Mouse (Mus musculus) frontal cortex, postnatal 36 days (tissue): ENCODE data around the gene Timm17a.

Experiments used
- DNase-seq, 2 experiments: peaks; one replicate each; pipeline ENCODE4 v3.0.0; 2022; ENCODE audit warnings: low spot score in 2 of 2

Gene Timm17a

GRCm38 (mm10) chr1:135313284-135314031 lies at the start of gene Timm17a:
Gene Timm17a, minus strand, starts transcription at chr1:135313778.
- DNase-seq, result peak; percentile 94 to 95

GRCm38 (mm10) chr1:135362115-135362514 lies 48.5 kb upstream of the Timm17a start:
- no peak for DNase-seq

- DNase-seq, result no peak
These were observed 47.9 kb upstream of the Timm17a start for GRCm38 (mm10) chr1:135361491-135361890.

- DNase-seq, result no peak
These were observed 45.5 kb upstream of the Timm17a start for GRCm38 (mm10) chr1:135359071-135359470.

- no peak for DNase-seq
These were observed 38.4 kb upstream of the Timm17a start for GRCm38 (mm10) chr1:135351953-135352352.

GRCm38 (mm10) chr1:135347498-135348169 lies 34.1 kb upstream of the Timm17a start:
- DNase-seq, result peak in 1 of 2 experiments; percentile 17

- DNase-seq, result no peak
These were observed 33.3 kb upstream of the Timm17a start for GRCm38 (mm10) chr1:135346891-135347290.

- no peak for DNase-seq
These were observed 30.4 kb upstream of the Timm17a start for GRCm38 (mm10) chr1:135344026-135344425.

- DNase-seq, result no peak
These were observed 28.4 kb upstream of the Timm17a start for GRCm38 (mm10) chr1:135341947-135342346.

- no peak for DNase-seq
These were observed 17.0 kb upstream of the Timm17a start for GRCm38 (mm10) chr1:135330578-135330977.

- DNase-seq, result peak; percentile 22
These were observed 14.8 kb upstream of the Timm17a start for GRCm38 (mm10) chr1:135328368-135328767.

GRCm38 (mm10) chr1:135325934-135326333 lies 12.4 kb upstream of the Timm17a start:
- DNase-seq, result no peak

- DNase-seq, result no peak
These were observed 11.0 kb upstream of the Timm17a start, which contains the start of gene Lmod1 for GRCm38 (mm10) chr1:135324571-135324970. Gene Lmod1, plus strand, starts transcription at chr1:135324807.

GRCm38 (mm10) chr1:135323367-135323901 lies 9.9 kb upstream of the Timm17a start:
- DNase-seq, result no peak

- DNase-seq, result no peak
These were observed 1.4 kb downstream of the Timm17a start for GRCm38 (mm10) chr1:135312201-135312600.

- no peak for DNase-seq
These were observed 2.2 kb downstream of the Timm17a start for GRCm38 (mm10) chr1:135311356-135311755.

GRCm38 (mm10) chr1:135290908-135291307 lies 22.7 kb downstream of the Timm17a start:
- no peak for DNase-seq

- no peak for DNase-seq
These were observed 27.3 kb downstream of the Timm17a start for GRCm38 (mm10) chr1:135286311-135286710.

- peak; percentile 74 to 82 for DNase-seq
These were observed 29.7 kb downstream of the Timm17a start, which contains the start of gene Rnpep for GRCm38 (mm10) chr1:135283826-135284291. Gene Rnpep, minus strand, starts transcription at chr1:135284084.

GRCm38 (mm10) chr1:135283287-135283825 lies 30.2 kb downstream of the Timm17a start:
- DNase-seq, result no peak

- DNase-seq, result no peak
These were observed 30.9 kb downstream of the Timm17a start for GRCm38 (mm10) chr1:135282536-135283286.

GRCm38 (mm10) chr1:135281841-135282240 lies 31.7 kb downstream of the Timm17a start:
- DNase-seq, result no peak
